Mouse (Mus musculus): Measurements from ENCODE around the gene Zfp651. TPM values are rescaled to one million over a fixed set of nuclear protein-coding genes. Genes with fewer than 3 reads are reported as not detected.
A peak's percentile ranks its signal among the peaks of the same experiment; 100 is the strongest.

Gene Zfp651
- total RNA-seq, 2 experiments from 2014 or later = 105 to 110 TPM

DNA sequence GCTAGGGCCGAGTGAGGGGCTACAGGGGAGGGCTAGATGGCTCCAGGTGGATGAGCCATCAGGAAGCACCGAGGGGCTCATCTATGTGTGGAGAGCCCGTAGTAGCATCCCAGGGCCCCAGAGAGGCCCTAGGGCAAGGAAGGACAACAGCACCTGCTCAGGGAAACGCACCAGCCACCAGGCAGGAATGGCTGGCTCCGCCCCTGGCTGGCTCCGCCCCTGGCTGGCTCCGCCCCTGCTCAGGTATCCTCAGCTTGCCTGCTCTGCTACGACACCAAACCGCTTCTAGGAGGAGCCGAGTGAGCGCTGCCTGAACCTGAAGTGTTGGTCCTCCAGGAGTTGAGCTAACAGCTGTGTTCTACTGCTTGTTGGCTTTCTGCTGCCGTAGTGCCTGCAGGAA is 38.6 kb downstream of the Zfp651 start:
- DNase-seq (ENCODE audit: extremely low spot score in 1 of 2, low spot score in 2 of 2) = peak in 1 of 2 experiments; percentile 24

DNA sequence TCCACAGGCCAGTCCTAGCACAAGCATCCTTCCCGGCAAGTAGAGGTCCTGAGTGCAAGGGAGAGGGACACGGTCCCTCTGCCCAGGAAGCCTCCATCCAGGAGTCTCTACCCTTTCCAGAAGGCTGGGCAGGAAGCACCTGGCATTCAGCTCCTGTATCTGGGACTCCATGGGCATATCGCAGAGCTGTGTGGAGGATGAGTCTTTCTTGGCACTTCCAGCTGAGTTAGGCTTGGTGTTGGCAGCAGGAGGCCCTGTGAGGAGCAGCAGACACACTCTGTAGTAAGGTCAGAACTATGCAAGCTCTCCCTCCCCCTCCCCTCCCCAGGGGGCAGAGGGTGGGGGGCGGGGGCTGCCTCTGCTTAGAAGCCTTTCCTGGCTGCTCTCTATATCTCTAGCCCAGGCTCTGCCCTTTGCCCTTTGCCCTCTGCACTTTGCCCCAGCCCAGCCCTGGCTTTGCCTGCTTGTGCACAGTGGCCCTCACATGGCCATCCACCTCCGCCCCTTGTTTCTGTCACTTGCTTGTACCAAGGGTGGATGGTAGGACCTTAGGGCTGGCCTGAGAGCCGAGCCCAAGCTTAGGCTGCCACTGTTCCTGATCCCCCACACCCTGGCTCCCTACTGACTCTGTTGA is 39.9 kb downstream of the Zfp651 start:
- DNase-seq (ENCODE audit: extremely low spot score in 1 of 2, low spot score in 2 of 2) = peak in 1 of 2 experiments; percentile 26
- intact Hi-C loops (cut with DNase I) = no loop called here

More for the DNA sequence above, 38.6 kb downstream of the Zfp651 start:
- intact Hi-C loops (cut with DNase I) = no loop called here

- DNase-seq (ENCODE audit: extremely low spot score in 1 of 2, low spot score in 2 of 2) = no peak
- intact Hi-C loops (cut with DNase I) = no loop called here
These were observed 43.6 kb downstream of the Zfp651 start for GRCm38 (mm10) chr9:121802747-121803146.

DNA sequence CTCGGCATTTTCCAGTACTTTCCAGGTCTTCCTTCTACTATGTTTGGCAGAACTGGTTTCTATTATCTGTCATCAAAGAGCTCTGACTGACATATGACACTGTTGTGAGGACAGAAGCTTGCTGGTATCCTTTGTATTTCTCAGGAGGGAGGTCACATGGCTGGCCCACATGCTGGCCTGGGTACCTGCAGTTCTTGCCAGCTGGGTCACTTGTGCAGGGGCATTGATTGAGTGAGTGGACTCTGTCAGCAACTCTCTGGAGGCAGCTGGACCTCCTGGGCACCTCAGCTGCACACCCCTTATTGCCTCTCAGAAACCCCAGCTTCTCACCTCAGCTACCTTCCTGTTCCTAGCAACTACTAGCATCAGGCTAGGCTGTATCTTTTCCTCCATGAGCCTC is 48.4 kb downstream of the Zfp651 start:
- intact Hi-C loops (cut with DNase I) = no loop called here
- DNase-seq (ENCODE audit: extremely low spot score in 1 of 2, low spot score in 2 of 2) = no peak

DNA sequence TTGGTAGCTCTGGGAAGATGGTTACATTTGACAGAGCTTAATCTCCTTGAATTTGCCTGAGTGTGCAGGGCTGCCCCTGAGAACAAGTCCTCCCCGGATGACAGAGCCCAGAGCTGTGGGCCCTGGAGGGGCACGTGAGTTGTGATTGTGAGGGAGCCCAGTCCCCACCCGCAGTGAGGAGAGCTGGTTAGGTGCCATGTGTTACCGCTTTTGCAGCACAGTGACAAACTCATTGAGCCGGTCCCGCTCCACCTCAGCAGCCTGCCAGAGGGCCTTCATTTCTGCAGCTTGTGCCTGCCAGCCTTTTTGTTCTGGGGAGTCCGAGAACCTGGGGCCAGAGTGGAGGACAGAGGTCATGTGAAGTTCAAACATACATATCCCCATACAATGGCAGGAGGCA is 48.8 kb downstream of the Zfp651 start:
- intact Hi-C loops (cut with DNase I) = no loop called here
- peak in 1 of 2 experiments; percentile 40 for DNase-seq (ENCODE audit: extremely low spot score in 1 of 2, low spot score in 2 of 2)

- intact Hi-C loops (cut with DNase I) = no loop called here
These were observed 49.4 kb downstream of the Zfp651 start for GRCm38 (mm10) chr9:121808511-121808910.

GRCm38 (mm10) chr9:121810081-121810821 is 51.1 kb downstream of the Zfp651 start:
- DNase-seq (ENCODE audit: extremely low spot score in 1 of 2, low spot score in 2 of 2) = peak; percentile 70 to 85
- intact Hi-C loops (cut with DNase I) = no loop called here

More at GRCm38 (mm10) chr9:121808511-121808910, 49.4 kb downstream of the Zfp651 start:
- peak in 1 of 2 experiments; percentile 13 for DNase-seq (ENCODE audit: extremely low spot score in 1 of 2, low spot score in 2 of 2)

DNA sequence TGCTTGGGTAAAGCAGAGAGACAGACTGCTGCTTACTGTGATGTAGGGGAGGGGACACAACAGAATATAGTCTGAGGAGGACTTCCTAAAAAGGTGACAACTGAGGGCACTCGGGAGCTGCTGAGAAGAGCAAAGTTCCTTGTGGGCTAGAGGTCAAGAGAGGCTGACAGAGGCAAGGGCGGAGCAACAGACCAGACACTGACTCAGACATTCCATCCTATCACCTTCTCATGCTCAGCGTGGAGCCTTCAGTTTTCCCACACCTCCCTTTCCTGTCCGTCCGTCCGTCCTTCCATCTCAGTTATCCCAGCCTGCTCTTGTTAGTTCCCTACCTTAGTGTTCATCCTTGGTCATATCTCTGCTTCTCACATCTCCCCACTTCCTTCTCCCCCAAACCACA is 56.1 kb downstream of the Zfp651 start:
- DNase-seq (ENCODE audit: extremely low spot score in 1 of 2, low spot score in 2 of 2) = no peak
- intact Hi-C loops (cut with DNase I) = no loop called here

DNA sequence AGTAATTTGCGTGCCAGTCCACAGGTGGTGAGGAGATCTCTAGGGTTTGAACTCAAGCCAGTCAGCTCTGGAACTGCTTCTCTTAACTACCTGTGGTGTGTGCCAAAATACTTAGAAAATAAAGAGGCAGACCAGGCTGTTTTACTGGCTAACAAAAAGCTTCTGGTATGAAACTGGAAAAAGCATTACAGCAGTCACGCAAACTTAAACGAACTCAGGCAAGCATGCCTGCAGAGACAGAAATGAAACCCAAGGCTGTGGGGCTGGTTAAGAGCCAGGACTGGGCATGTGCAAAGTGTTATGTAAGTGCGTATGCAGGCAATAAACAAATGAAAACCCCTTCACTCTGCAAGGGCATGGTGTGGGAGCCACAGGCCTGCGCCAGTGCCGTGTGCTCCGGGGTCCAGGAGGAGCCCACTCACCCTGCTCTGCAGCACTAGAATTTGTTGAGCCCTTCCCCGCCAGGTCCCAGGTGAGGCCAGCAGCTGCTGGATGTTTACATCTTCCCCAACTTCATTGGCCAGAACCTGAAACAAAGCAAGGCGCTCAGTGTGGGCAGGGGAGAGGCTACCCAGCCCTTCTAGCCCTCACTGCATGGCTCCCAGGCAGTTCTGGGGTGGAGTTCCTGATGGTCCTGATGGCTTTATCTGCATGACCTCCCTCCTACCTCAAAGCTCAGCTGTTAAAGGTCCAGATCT is 60.1 kb downstream of the Zfp651 start:
- intact Hi-C loops (cut with DNase I) = no loop called here
- peak in 1 of 2 experiments; percentile 23 for DNase-seq (ENCODE audit: extremely low spot score in 1 of 2, low spot score in 2 of 2)

- DNase-seq (ENCODE audit: extremely low spot score in 1 of 2, low spot score in 2 of 2) = peak in 1 of 2 experiments; percentile 30
- intact Hi-C loops (cut with DNase I) = no loop called here
These were observed 60.8 kb downstream of the Zfp651 start for GRCm38 (mm10) chr9:121819771-121820471.

GRCm38 (mm10) chr9:121820765-121821164 is 61.6 kb downstream of the Zfp651 start:
- intact Hi-C loops (cut with DNase I) = no loop called here
- no peak for DNase-seq (ENCODE audit: extremely low spot score in 1 of 2, low spot score in 2 of 2)

Other genes with a start within 250 kb of the Zfp651 start
- under 1 TPM; 0.87 to 0.97 TPM for gene Lyzl4, start 117.2 kb upstream of the Zfp651 start, total RNA-seq (2021)
- 10 to 100 TPM; 11.8 TPM for gene Vipr1, start 116.6 kb upstream of the Zfp651 start, total RNA-seq (2021)
- 10 to 100 TPM; 32.5 to 33.0 TPM for gene Sec22c, start 53.8 kb upstream of the Zfp651 start, total RNA-seq (2021)
- 10 to 100 TPM; 76.4 to 94.9 TPM for gene Ss18l2, start 49.0 kb upstream of the Zfp651 start, total RNA-seq (2021)
- 100 to 1,000 TPM; 112 to 119 TPM for gene Nktr, start 40.2 kb upstream of the Zfp651 start, total RNA-seq (2021)
- gene Klhl40, start 18.3 kb downstream of the Zfp651 start, total RNA-seq (2021) = 1 to 10 TPM; 3.3 to 3.5 TPM
- gene Hhatl, start 33.2 kb downstream of the Zfp651 start, total RNA-seq (2021) = 1 to 10 TPM; 3.8 TPM
- gene Ccdc13, start 80.1 kb downstream of the Zfp651 start, total RNA-seq (2021) = 1 to 10 TPM; 9.0 to 9.3 TPM
- gene Higd1a, start 99.0 kb downstream of the Zfp651 start, total RNA-seq (2021) = 10 to 100 TPM; 97.0 to 99.0 TPM
- gene Ackr2, start 139.0 kb downstream of the Zfp651 start, total RNA-seq (2021) = 1 to 10 TPM; 3.6 to 4.2 TPM
- gene Cyp8b1, start 157.0 kb downstream of the Zfp651 start, total RNA-seq (2021) = not detected
- gene Fam198a, start 191.7 kb downstream of the Zfp651 start, total RNA-seq (2021) = 1 to 10 TPM; 3.2 to 4.4 TPM
- gene Pomgnt2, start 237.8 kb downstream of the Zfp651 start, total RNA-seq (2021) = 10 to 100 TPM; 38.1 to 40.0 TPM